Mouse (Mus musculus) lung, postnatal 14 days (tissue): ENCODE data around the gene Cdc42ep3.

Source experiments
- DNase-seq: peaks from one replicate; pipeline ENCODE4 v3.0.0; 2021

The Cdc42ep3 gene

GRCm38 (mm10) chr17:79285030-79285601 is 69.8 kb downstream of the Cdc42ep3 start:
- DNase-seq, result no peak
